Mouse (Mus musculus) embryonic facial prominence, embryonic 15.5 days (tissue): ENCODE measurements around the gene Spata33. TPM values are rescaled to one million over a fixed set of nuclear protein-coding genes. Genes with fewer than 3 reads are reported as not detected.
A peak's percentile ranks its signal among the peaks of the same experiment; 100 is the strongest.
"Not testable (repeated sequence)": the region's sequence is repeated elsewhere in the genome, so short reads cannot be mapped to it uniquely, and the experiment has no call there.

Source experiments
- ATAC-seq: fragments of 200-750 bp; cut with Nextera tagmentation; 2 replicates; pipeline ENCODE4 v1.8.0; 2017; ENCODE audit warnings: low read depth, moderate TSS enrichment; ENCODE audit not compliant: insufficient number of reproducible peaks, low FRiP score, low TSS enrichment
- H3K27ac ChIP-seq: fragments of 300-500 bp; sonication (generic); replicated peaks from 2 replicates; pipeline ENCODE4 v1.5.1; 2015; ENCODE audit warnings: mild to moderate bottlenecking, inconsistent platforms
- H3K27me3 ChIP-seq: fragments of 300-500 bp; sonication (generic); 2 replicates; pipeline ENCODE4 v1.6.1; 2015; ENCODE audit warnings: inconsistent platforms
- H3K36me3 ChIP-seq: fragments of 300-500 bp; sonication (generic); 2 replicates; pipeline ENCODE4 v1.6.1; 2015; ENCODE audit warnings: mild to moderate bottlenecking, inconsistent platforms
- H3K4me1 ChIP-seq: fragments of 300-500 bp; sonication (generic); 2 replicates; pipeline ENCODE4 v1.6.1; 2015; ENCODE audit warnings: inconsistent platforms
- H3K4me2 ChIP-seq: fragments of 300-500 bp; sonication (generic); replicated peaks from 2 replicates; pipeline ENCODE4 v1.6.1; 2015; ENCODE audit warnings: mild to moderate bottlenecking, inconsistent platforms
- H3K4me3 ChIP-seq: fragments of 300-500 bp; sonication (generic); replicated peaks from 2 replicates; pipeline ENCODE4 v1.5.1; 2015; ENCODE audit warnings: mild to moderate bottlenecking, inconsistent platforms
- H3K9ac ChIP-seq: fragments of 300-500 bp; sonication (generic); 2 replicates; pipeline ENCODE4 v1.6.1; 2015; ENCODE audit warnings: inconsistent platforms
- H3K9me3 ChIP-seq: fragments of 300-500 bp; sonication (generic); replicated peaks from 2 replicates; pipeline ENCODE4 v1.6.1; 2016; ENCODE audit warnings: inconsistent platforms
- WGBS: fragments of 180-500 bp; shearing (Covaris S2); methylation state at CpG from one replicate; pipeline ENCODE4 v1.1.7; 2015; 5-methylcytosine and 5-hydroxymethylcytosine counted together
- polyA plus RNA-seq: library from polyadenylated mRNA; unstranded; fragments of >200 nt; fragmentation: Nextera tagmentation; extraction: Ambion mirVana; gene quantifications from 2 replicates; pipeline ENCODE4 v1.2.1, GENCODE M21; 2015

Spata33 gene
- polyA plus RNA-seq, 1 experiment from 2014 or later = 9.8 TPM

DNA sequence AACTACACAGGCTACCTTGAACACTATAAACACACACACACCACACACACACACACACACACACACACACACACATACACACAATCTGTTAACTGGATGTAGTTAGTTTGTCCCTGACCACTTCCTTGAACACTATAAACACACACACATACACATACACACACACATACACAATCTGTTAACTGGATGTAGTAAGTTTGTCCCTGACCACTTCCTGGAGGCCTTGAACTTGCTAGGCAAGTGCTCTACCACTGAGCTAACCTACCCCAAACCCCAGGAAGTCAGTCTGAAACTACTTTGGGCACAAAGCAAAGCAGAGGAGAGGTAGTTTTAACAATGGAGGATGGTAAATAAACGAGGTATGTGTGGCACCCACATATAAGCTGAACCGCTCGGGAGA is 9.1 kb upstream of the Spata33 start:
- no peak for ATAC-seq
- no peaks in the 10 kb centered on the region for H3K27me3 ChIP-seq
- H3K9ac ChIP-seq = no peak overlapping the region
- WGBS = 83% methylated on average over 3 of the region's 3 CpGs
- H3K36me3 ChIP-seq = peaks cover 40% of the 10 kb centered on the region
- H3K4me2 ChIP-seq = no peak overlapping the region
- H3K27ac ChIP-seq = no peak overlapping the region
- H3K4me3 ChIP-seq = no peak overlapping the region
- no peaks in the 10 kb centered on the region for H3K9me3 ChIP-seq
- H3K4me1 ChIP-seq = peaks cover 3% of the 10 kb centered on the region; the same call in 1 of the 2 replicates

- no peak overlapping the region for H3K27ac ChIP-seq
- H3K4me1 ChIP-seq = peaks cover 21% of the 10 kb centered on the region
- ATAC-seq = no peak
- peaks cover 35% of the 10 kb centered on the region for H3K36me3 ChIP-seq
- no peaks in the 10 kb centered on the region for H3K9me3 ChIP-seq
- WGBS = 39% methylated on average over 10 of the region's 10 CpGs
- no peaks in the 10 kb centered on the region for H3K27me3 ChIP-seq
- peak overlapping the region; percentile 69 for H3K4me2 ChIP-seq
- H3K4me3 ChIP-seq = peak overlapping the region; percentile 95
- peak overlapping the region; percentile 99 for H3K9ac ChIP-seq
Observed at GRCm38 (mm10) chr8:123211876-123212275, 756 bp upstream of the Spata33 start.

- Histone ChIP-seq H3K27me3 (no peaks in the 10 kb centered on the region), H3K27ac (no peak overlapping the region), H3K9me3 (no peaks in the 10 kb centered on the region), H3K36me3 (peaks cover 22% of the 10 kb centered on the region), H3K4me1 (peaks cover 21% of the 10 kb centered on the region), H3K4me2 (peak overlapping the region; percentile 69), H3K4me3 (peak overlapping the region; percentile 95), H3K9ac (peak overlapping the region; percentile 99)
- 20% methylated on average over 22 of the region's 22 CpGs for WGBS
- no peak for ATAC-seq
Observed at GRCm38 (mm10) chr8:123213118-123213772, 613 bp downstream of the Spata33 start.

- 69% methylated on average over 3 of the region's 3 CpGs for whole genome bisulfite sequencing
- Histone ChIP-seq H3K27me3 (no peaks in the 10 kb centered on the region), H3K4me3 (no peak overlapping the region), H3K4me1 (peaks cover 21% of the 10 kb centered on the region), H3K4me2 (no peak overlapping the region), H3K27ac (no peak overlapping the region), H3K9me3 (no peaks in the 10 kb centered on the region), H3K36me3 (0 out of 2 replicates have a peak, but pooled peaks cover under 1% of the 10 kb centered on the region), H3K9ac (no peak overlapping the region)
- ATAC-seq = no peak
Observed at GRCm38 (mm10) chr8:123215430-123215829, 2.8 kb downstream of the Spata33 start.

DNA sequence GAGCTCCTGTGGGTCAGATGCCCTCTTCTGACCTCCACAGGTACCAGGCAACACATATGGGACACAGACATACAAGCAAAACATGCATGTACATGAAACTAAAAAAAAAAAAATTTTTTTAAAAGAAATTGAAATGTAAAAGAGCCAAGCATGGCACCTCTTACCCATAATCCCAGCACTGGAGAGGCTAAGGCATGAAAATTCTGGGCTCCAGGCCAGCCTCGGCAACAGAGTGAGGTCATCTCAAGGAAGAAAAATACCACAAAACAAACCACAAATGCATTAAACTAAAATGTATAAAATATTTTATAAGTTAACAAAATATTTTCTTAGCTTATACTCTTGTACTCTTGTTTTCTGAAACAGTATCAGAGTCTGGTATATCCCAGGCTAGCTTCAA is 8.3 kb downstream of the Spata33 start:
- Histone ChIP-seq H3K27ac (no peak overlapping the region), H3K36me3 (no peaks in the 10 kb centered on the region), H3K4me3 (no peak overlapping the region), H3K9ac (no peak overlapping the region), H3K27me3 (no peaks in the 10 kb centered on the region), H3K4me2 (no peak overlapping the region), H3K9me3 (no peaks in the 10 kb centered on the region), H3K4me1 (peaks cover 14% of the 10 kb centered on the region)
- no peak for ATAC-seq
- WGBS = 48% methylated on average over 1 of the region's 1 CpGs

DNA sequence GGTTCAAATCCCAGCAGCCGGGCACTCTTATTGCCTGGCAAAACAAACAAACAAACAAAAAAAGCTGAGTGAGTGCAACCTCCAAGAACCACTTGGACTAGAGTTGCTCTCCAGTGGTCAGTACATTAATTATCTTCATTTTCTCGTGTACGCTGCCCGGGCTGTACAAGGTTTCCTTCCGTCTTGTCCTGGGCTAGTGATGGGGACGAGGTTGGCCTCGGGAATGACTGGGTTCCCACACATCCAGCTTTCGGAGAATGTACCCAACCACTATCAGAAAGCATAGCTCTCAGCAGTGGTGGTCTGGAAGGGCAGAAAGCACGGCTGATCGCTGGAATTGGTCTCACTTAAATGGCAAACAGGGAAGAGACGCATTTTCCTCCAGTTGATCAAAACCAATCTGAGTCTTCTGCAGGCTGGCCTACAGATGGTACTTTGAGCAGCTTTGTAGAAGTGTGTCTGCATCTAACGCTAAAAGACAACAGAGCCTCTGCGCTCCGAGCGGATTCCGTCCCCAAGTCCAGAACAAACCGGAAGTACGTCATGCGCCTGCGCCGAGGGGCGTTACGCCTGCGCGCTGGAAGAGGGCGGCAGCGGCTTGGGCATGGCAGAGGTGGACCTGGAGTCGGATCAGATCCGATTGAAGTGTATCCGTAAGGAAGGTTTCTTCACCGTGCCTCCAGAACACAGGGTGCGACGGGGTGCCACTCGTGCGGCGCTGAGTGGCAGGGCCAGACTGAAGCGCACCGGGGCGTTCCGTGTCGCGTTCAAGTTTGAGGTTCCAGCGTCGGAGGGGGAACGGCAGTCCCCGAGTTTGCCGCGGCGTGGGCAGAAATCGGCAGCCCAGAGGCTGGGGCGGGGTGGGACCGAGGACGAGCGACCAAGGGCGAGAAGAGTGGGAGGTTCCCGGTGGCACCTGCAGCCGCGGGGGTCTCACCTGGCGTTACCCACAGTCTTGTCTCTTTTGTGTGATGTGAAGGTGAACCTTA is 11.9 kb downstream of the Spata33 start, which contains the start of gene Cdk10:
Cdk10 (plus strand) TSS at position 565 of the 989 bp plus-strand sequence.
- no peaks in the 10 kb centered on the region for H3K27me3 ChIP-seq
- H3K4me2 ChIP-seq = peak within 1 kb of the TSS; percentile 89
- ATAC-seq = peak; percentile 74

GRCm38 (mm10) chr8:123228416-123228815 is 15.8 kb downstream of the Spata33 start:
- Histone ChIP-seq H3K4me2 (no peak overlapping the region), H3K9me3 (no peaks in the 10 kb centered on the region), H3K27ac (no peak overlapping the region), H3K4me3 (no peak overlapping the region), H3K9ac (no peak overlapping the region), H3K4me1 (peaks cover 14% of the 10 kb centered on the region), H3K27me3 (0 out of 2 replicates have a peak, but pooled peaks cover under 1% of the 10 kb centered on the region), H3K36me3 (peaks cover 23% of the 10 kb centered on the region)
- ATAC-seq = no peak
- 96% methylated on average over 1 of the region's 1 CpGs for WGBS

More for the DNA sequence above, 11.9 kb downstream of the Spata33 start, which contains the start of gene Cdk10:
- H3K9ac ChIP-seq = peak within 1 kb of the TSS; percentile 86
- H3K36me3 ChIP-seq = peaks cover 23% of the 10 kb centered on the region
- 3% methylated on average over 59 of the region's 59 CpGs for WGBS
- H3K27ac ChIP-seq = peak within 1 kb of the TSS; percentile 88
- H3K4me3 ChIP-seq = peak within 1 kb of the TSS; percentile 75
- H3K9me3 ChIP-seq = no peaks in the 10 kb centered on the region
- H3K4me1 ChIP-seq = peaks cover 14% of the 10 kb centered on the region

- not testable (repeated sequence) for H3K9ac ChIP-seq, H3K4me2 ChIP-seq, ATAC-seq, H3K27ac ChIP-seq, H3K9me3 ChIP-seq, H3K4me3 ChIP-seq
- Histone ChIP-seq H3K36me3 (peaks cover 23% of the 10 kb centered on the region), H3K4me1 (peaks cover 14% of the 10 kb centered on the region), H3K27me3 (peaks cover 10% of the 10 kb centered on the region)
- 83% methylated on average over 11 of the region's 11 CpGs for WGBS
Observed at GRCm38 (mm10) chr8:123230326-123230725, 17.7 kb downstream of the Spata33 start.

- Histone ChIP-seq H3K27ac (no peak overlapping the region), H3K4me3 (no peak overlapping the region), H3K9me3 (no peaks in the 10 kb centered on the region), H3K27me3 (peaks cover 17% of the 10 kb centered on the region), H3K4me2 (no peak overlapping the region), H3K4me1 (peaks cover 18% of the 10 kb centered on the region), H3K9ac (no peak overlapping the region), H3K36me3 (peaks cover 22% of the 10 kb centered on the region)
- no peak for ATAC-seq
- WGBS = 67% methylated on average over 5 of the region's 5 CpGs
Observed at GRCm38 (mm10) chr8:123231742-123232141, 19.1 kb downstream of the Spata33 start.

DNA sequence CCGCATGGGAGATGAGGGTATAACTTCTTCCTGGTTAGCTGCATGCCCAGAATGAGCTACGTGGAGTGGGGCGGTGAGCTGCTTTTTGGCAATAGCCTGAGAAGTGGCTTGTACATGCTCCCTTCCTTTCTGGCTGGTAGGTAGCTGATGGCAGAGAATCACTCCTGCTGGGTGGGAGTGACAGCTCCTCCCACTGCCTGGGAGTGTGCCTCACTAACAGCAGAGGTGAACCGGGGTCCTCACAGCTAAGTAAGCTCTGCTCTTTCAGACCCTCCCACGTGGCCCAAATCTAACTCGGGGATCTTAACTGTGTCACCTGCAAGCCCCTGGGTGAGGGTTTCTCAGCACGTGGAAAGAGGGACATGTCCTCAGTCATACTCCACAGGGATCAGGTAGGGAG is 19.9 kb downstream of the Spata33 start:
- no peak for ATAC-seq
- Histone ChIP-seq H3K36me3 (peaks cover 14% of the 10 kb centered on the region), H3K4me1 (peaks cover 18% of the 10 kb centered on the region), H3K9ac (no peak overlapping the region), H3K4me2 (no peak overlapping the region), H3K27me3 (peaks cover 17% of the 10 kb centered on the region), H3K27ac (no peak overlapping the region), H3K4me3 (no peak overlapping the region), H3K9me3 (no peaks in the 10 kb centered on the region)
- WGBS = 45% methylated on average over 7 of the region's 7 CpGs

- Histone ChIP-seq H3K27me3 (peaks cover 17% of the 10 kb centered on the region), H3K4me2 (no peak overlapping the region), H3K27ac (no peak overlapping the region), H3K4me1 (peaks cover 18% of the 10 kb centered on the region), H3K9me3 (no peaks in the 10 kb centered on the region), H3K4me3 (no peak overlapping the region), H3K36me3 (peaks cover 8% of the 10 kb centered on the region; the same call in 1 of the 2 replicates), H3K9ac (no peak overlapping the region)
- 49% methylated on average over 13 of the region's 13 CpGs for WGBS
- ATAC-seq = no peak
Observed at GRCm38 (mm10) chr8:123233300-123233699, 20.7 kb downstream of the Spata33 start.
